Mouse (Mus musculus) kidney, postnatal 36 days (tissue): ENCODE results near the gene Galntl6.

Experiments
- DNase-seq, 2 experiments: peaks; one replicate each; pipeline ENCODE4 v3.0.0; 2021 to 2022; ENCODE audit warnings: mixed read lengths in 2 of 2

Galntl6 gene

DNA sequence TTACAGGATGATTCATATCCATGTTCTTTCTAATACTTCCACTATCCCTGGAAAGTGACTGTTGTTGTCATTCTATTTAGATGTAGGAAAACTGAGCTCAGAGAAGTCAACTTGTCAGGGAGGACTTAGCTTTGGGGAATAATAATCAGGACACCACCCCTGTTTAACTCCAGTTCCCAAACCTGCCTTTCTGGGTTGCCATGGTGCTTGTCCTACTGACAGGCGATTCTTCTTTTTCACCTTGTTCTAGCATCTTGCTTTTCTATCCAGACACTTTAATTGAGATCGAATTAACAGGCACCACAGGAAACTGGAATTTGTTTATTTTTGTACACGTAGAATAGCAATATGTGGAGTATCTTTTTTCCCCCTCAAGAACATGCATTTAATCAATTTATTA lies 953.3 kb downstream of the Galntl6 start:
- no peak for DNase-seq

DNA sequence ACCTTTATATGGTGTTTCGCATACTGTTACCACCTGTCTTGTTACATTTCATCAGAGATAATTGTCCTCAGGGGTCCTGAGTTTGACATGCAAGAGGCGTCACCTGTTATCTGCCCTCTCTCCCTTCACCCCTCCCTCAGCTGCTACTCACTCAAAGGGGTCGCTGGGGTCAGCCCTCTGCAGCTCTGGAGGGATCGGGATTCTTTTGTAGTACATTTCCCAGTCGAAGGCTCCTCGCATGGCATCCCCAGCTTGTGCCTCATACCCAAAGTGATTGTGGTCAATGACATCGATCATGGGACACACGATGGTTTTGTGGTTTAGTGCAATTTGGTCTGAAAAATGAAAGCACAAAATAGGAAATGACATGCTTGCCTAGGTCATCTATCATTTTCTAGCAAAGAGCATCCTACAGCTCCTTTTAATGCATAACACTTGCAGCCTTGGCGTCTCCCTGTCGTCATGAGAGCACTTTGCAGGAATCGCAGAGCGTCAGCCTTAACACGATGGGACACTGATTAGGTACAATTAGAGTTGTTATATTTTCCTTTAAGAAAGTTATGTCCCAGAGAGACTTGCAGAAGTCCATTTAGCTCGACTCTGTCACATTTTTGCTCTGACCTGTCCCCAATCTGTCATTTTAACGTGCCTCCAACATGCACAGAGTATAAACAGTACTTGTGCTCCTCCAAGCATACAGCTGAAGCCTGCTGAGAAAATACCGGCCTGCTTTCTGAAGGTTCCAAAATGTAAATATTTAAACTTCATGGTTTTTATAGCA lies 954.1 kb downstream of the Galntl6 start:
- DNase-seq = no peak

DNA sequence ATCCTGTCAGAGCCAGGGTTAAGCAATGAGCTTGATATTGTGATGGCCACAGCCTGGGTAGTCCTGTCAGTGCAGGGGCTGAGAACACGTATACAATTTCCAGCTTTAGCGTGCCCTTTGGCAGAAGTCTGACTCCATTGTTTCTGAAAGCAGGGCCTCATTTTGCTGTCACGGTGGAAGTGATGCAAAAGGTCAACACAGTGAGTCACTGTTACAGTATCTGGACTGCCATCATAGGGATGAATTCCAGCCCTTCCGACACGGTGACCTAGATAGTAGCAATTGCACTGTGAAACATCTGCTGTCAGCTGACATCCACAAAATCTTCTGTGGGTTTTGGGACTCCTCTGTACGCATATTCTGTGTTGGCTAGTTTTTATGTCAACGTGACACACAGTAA lies 956.9 kb downstream of the Galntl6 start:
- DNase-seq = no peak

DNA sequence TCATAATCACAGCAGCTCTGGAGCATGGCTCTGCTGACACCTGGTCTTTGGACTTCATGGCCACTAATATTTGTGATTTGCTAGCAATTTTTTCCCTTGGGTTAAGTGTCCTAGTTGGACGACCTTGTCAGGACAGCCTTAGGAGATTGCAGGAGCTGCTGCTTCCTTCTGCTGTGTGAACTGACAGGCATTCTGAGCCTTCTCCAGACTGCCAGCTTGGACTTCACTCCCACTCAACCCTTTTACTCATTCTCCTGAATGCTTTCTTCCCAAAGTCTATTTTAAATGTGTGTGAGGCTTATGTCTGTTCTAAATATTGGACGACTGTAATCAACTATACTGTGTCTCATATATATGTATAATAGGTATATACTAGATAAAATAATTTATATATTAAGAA lies 971.3 kb downstream of the Galntl6 start:
- DNase-seq = peak; percentile 5 to 8

DNA sequence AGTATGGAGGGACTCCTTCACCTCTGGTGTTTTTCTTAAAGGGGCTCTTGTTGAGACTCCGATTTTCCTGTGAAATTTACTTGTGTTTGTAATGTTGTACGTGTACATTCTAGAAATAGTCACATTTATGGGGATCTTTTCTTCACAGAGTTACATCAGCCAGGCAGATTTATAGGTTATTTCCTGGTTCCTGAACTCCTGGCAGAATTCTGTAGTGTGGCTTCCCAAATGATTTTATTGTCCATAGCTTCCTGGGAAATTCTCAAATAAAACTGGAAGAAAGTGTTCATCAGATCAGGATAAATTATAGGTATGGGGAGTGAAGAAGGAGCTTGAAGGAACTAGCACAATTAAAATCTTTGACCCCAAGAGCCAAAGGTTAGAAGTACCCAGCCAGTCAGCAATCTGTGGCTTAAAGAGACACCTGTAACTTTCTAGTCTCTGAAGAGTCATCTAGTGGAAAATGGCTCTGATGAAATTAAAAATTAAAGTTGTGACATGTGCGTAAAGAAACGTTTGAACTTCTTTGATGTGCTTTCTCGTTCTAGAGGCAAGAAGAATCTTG lies 972.5 kb downstream of the Galntl6 start:
- peak in 1 of 2 experiments; percentile 25 for DNase-seq

DNA sequence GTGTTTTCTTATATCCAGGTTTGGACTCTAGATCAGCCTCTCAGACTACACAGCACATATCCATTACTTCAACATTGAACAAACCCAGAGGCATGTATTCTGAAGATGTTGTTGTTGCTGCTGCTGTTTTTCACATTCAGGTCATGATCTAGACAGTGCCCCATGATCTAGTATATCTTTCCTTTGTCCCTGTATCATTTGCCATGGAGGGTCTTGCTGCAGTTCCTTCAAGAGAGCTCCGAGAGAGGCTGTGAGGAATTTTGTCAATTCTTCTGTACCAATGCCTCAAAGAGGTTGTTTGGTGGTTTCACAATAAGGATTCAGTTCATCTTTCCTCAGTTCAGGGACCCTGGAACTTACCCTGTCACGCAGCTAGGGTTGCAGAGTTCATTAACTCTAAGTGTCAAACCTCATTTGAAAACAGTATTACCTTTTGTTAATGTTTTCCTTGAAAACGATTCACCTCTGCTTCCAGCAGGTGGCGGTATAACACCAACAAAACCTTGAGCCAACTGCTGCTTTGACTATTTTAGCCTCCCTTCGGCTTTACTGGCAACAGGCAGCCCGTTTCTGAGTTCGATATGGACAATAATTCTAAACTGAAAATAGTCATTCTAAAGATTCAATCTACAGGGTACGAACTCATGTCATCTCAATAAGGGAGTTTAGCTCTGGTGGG lies 973.1 kb downstream of the Galntl6 start:
- peak; percentile 71 to 80 for DNase-seq

DNA sequence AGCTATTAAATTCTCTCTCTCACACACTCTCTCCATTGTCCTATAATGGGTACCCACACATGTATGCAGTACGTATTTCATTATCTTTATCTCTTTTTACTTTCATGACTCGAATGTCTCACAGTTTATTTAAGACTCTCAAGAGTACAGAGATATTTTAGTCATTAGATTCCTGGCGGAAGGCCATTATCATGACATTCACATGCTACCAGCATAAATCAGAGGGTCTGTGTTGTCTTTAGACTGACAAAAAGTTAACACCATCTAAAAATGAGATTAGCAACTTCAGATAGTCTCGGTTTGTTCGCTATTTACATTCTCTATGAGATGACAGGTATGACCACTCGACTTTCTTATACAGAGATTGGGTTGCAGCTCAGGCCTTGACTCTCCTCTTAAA lies 985.4 kb downstream of the Galntl6 start:
- no peak for DNase-seq

DNA sequence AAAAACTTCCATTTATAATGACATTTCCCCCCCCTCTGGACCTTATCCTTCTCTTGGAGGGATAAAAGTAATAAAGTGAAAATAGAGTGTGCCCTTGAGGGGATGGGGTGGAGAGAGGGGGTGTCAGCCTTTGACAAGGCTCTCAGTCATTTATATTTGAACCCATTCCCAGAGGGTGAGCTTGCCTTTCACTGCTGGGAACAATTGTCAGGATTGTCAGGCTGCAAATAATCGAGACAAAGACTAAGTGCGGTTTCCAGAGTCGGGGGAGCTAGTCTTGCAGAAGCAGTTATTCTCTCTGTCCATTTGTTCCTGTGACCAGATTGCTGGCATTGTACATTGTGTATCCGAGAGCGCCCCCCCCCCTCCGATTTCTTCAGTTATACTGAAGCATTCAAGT lies 988.9 kb downstream of the Galntl6 start:
- no peak for DNase-seq

DNA sequence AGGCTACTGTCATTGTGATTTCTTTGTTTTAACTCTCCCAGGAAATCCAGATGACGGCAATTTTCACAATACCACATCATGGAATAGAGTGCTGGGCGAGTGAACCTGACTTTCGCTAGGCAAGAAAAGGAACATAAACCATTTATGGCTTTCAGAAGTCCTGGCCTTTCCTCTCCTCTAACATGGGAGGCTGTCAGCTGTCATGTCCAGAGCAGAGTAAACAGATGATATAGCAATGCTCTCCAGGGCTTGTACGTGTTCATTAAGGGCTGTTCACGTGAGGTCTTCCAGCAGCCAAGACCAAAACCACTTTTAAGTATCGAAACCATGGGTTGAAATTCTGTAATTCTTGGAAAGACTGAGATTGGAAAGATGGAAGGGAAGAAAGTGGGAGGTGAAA lies 989.3 kb downstream of the Galntl6 start:
- DNase-seq = no peak

DNA sequence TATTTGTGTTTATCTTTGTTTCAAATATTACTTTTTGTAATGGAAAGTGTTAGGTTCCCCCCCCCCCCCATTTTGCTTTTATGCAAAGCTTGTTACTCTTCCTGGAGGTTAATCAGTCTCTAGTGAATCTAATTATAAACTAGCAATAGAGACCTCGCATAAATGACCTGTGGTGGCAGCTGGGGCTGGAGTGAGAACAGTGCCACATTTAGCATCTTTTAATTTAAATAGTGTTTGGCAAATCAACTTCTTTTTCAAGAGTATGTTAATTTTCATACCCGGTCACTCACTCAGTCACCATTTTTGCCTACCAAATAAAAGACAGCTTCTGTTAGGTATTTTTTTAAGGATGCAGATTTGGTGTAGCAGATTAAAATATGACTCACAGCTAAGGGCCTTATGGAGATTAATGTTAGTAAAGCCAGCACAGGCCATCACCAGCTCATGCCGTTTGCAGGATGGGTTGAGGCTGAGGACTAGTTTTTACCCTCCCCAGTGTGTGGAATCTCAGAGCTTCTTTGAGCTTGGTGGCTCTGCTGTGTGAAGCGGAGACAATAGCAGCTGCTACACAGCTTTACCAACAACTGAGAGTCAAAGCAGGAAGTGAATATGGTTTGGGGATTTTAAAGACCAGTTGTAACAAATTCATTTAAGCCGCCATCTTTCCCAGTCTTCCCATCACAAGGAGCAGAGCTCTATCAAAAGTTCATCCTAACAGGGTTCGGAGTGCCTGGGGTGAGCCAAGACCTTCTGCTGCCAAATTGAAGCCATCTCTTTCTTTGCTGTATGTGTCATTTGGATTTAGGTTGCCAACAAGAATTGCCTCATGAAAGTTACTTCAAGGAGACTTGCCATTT lies 990.0 kb downstream of the Galntl6 start:
- no peak for DNase-seq

DNA sequence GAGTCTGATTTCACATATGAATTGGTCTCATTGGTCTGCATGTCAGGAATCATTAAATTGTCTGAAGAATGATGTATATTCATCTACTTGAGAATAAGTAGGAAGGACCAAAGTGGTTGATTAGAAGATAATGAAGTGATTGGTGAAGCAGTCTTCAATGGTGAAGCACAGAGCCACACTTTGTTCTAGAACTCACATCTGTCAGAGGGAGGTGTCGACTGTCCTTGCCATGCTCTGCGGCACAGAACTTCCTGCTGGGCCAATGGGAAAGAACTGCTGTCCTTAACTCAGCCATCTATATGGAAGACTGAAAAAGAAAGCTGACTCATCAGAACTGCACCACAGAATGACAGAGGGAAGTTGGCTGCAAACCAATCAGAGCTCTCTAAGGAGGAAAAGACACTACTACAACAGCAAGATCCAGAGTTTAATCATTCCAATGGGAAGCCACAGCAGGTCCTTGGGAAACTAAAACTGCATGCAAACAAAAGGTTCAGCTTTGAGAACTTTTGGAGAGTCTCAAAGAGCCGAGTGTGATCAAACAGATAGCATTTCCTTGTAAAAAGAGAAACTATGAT lies 992.0 kb downstream of the Galntl6 start:
- no peak for DNase-seq

DNA sequence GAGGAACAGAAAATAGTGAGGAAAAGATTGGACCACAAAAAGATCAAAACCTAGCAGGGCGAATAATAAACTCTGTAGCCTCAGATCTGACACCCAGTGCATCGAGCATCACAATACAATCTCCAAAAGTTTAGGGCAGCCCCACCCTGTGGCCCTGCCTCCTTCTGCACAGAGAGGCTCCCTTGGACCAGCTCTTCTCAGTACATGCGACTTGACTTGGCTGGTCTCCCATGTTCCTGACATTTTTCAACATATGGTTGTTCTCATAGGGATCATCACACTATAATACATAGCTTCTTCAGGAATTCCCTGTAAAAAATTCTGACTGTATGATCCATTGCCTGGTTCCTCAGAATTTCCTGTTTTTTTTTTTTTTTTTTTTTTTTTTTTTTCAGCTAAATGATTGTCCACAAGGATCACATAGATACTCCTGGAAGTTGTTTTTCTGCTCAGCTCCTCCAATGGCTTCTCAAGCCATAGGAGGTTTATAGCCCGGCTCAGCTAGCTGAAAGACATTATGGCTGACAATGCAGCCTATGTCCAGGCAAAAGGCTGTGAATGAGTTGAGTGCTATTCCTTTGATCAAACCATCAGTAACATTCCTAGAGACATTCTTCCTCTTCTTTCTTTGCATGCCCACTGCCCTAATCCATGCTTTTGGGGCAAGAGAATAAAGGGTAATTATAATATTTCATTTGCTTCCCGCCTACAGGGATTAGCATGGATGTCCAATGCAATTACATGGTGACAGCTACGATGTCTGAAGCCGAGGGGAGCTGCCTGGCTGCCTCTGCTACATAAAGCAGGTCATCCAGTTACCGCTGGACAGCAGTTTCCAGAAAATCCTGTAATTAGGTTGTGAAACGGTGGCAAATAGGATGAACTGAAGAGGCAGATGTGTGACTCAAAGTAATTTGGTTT lies 993.5 kb downstream of the Galntl6 start:
- no peak for DNase-seq

DNA sequence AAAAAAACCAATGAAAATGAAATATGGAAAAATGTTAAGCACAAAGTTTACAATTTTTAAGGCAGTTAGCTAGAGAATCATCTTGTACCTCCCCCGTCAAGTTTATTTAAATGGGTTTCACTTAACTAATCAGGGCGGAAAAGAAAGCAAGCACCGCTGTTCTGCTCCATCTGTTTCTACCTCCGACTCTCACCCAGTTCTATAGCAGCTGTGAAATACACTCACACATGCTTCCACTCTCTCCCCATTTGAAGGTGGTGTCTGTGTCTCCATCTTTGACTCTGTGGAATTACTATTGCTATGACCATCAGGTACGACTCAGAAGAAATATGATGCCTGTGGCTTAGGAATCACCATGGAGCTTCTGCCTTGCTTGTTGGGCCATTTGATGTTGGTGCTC lies 1019.1 kb downstream of the Galntl6 start:
- DNase-seq = no peak

DNA sequence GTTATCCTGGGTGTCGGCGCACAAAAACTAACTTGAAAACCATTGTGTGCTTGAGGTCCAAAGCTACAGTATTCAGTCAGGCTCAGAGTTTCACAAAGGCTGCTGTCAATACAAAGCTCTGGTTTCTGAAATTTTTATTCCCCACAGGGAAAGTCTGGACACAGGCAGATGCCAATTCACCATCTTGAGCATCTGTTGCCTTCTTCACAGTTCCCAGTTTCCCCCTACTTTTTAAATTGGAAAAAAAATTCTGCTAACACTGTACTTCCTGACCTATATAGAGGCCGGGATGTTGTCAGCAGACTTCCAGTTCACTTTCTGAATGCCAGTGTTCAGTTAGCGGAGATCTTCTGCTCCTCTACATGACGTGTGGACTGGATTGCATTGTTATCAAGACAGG lies 1020.3 kb downstream of the Galntl6 start:
- no peak for DNase-seq

DNA sequence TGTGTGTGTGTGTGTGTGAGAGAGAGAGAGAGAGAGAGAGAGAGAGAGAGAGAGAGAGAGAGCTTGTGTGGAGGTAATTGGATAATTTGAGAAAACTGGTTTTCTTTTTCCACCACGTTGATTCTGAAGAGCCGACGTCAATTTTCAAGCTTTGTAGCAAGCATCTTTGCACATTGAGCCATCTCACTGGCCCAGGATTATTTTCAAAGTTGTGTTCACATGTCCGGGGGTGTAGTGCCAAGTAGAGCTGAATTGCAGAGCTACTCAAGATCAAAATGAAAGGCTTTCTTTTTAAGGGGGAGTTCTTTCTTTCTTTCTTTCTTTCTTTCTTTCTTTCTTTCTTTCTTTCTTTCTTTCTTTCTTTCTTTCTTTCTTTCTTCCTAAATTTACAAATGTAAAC lies 1022.3 kb downstream of the Galntl6 start:
- DNase-seq = no peak

DNA sequence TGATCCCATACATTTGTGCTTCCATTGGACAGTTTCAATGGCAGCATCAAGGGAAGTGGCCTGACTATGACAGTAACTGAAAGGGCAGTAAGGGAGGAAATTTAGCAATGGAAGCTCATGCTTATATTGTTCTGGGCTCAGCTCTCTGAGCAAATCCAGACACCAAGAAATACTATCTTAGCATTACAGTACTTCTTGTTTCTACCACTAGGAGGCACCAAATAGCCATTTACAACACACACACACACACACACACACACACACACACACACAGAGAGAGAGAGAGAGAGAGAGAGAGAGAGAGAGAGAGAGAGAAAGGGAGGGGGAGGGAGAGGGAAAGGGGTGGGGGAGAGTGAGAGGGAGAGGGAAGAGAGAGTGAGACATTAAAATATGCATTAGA lies 1023.6 kb downstream of the Galntl6 start:
- no peak for DNase-seq

DNA sequence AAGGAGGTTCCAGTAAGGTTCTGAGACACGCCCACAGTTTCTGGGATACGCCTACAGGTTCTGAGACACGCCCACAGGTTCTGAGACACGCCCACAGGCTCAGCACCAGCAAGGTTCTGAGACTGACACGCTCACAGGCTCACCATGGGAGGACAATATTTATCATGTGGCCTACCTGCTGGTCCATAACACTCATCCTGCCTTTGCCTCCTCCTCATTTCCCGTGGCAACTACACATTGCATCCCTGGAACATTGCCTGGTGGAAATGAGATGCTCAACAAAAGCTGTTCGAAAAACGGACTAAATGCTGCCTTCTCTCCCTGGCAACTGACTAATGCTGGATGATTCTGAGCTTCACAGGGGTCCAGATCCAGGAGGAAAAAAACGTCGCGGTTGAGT lies 1033.0 kb downstream of the Galntl6 start:
- DNase-seq = no peak

DNA sequence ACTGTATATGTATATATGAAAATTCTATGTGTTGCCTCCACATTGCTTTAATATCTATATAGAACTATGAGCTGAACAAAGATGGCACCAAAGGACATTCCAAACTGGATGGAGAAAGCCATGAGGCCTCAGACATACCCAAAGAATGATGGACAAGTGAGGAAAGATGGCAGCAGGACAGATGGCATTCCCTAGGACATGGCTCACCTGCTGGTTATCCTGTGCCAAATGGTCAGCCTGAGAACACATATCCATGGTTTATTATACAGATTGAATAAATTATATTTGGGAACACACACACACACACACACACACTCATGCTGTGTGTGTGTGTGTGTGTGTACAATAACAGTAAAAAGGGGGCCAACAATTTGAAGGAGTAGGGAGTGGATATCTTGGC lies 1063.4 kb downstream of the Galntl6 start:
- DNase-seq = no peak

DNA sequence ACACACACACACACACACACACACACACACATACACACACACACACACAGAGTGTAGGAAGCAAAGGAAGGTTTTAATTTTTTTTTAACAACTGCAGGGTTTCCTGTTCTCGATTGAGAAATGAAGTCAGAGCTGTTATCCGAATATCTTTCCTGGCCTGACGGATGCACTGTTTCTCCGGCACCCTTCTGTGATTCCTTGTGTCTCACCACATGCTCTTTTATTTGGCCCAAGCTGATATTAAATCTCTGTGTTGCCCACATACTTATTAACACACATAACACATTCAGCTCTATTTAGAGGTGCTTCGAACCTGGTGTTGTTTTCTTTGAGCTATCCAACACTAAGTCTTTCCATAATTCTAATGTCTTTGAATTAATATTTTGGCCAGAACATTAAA lies 1069.0 kb downstream of the Galntl6 start:
- no peak for DNase-seq

DNA sequence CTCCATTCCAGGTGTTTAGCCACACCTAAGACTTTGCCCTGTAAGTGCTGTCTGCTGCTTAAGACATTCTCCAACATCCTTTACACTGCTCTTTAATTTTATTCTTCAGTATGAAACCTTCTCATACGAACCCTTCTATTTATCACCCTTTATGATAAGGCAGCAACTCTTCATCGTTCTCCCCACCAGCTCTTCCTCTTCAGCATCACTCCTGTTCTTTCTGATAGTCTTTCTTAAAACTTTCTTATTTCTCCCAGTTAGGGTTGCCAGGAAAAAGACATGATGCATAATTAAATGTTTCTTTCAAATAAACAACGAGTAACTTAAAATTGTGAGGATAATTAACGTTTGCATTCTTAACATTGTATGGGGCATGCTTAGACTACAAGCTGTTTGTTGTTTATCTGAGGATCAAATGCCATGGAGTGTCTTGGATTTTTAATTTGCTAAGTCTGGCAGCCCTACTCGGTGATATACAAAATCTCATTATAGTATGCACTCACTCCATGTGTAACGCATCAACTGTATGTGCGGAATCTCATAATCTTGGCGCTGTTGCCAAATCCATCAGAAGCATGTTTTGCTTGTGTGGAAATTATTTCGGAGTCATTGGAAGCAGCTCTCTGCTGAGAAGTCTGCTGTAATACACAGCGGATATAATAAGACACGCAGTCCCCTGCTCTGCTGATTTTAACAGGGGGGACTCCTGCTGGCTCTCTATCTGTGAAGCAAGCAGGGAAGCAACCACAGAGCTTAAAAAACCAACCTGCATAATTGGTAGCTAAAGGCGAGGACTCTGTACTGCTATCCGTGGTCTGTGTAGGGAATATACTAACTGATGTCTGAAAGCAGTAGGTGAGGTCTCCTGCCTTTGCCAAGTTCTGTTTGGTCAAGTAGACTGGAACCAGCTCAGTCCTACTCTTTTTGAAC lies 1069.7 kb downstream of the Galntl6 start:
- no peak for DNase-seq

DNA sequence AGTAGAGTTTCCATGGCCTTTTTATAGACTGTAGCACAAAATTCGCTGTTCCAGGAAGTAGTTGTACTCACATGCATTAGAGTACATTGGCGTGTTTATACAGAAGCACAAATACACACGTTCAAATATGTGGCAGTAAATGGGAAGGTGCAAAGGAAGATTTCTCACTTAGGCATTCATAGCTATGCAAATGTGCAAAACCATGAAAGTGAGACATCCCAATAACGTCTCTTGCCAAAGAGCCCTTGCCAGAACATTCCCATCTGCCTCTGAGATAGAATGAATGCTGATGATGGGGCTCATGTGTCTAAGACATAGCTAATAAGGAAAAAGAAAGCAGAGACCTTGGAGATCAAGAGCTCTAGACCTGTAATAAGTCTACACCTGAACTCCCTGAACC lies 1071.0 kb downstream of the Galntl6 start:
- no peak for DNase-seq
